Mouse (Mus musculus) activated CD4-positive, CD25-positive, alpha-beta regulatory T cell, adult 4 months (primary cell): ENCODE measurements at regions not wholly inside any gene's neighbourhood (a gene's known extent, or its start where the extent isn't known, plus 50 kb on each side); places are given as distances from the start of the nearest gene placed in this dataset.

ENCODE experiments used
- ATAC-seq: one replicate; pipeline ENCODE4 v1.8.0; 2017

GRCm38 (mm10) chr16:97234321-97234720 lies 63.8 kb upstream of the Dscam start:
- no peak for ATAC-seq

GRCm38 (mm10) chr16:97239626-97240025 lies 69.1 kb upstream of the Dscam start:
- no peak for ATAC-seq

GRCm38 (mm10) chr16:97240085-97240484 lies 69.5 kb upstream of the Dscam start:
- ATAC-seq: no peak

GRCm38 (mm10) chr16:97240859-97241360 lies 70.4 kb upstream of the Dscam start:
- no peak for ATAC-seq

- ATAC-seq: no peak
These were observed 71.1 kb upstream of the Dscam start for GRCm38 (mm10) chr16:97241639-97242038.

GRCm38 (mm10) chr16:97250488-97250887 lies 79.9 kb upstream of the Dscam start:
- no peak for ATAC-seq

GRCm38 (mm10) chr16:97252551-97252950 lies 82.0 kb upstream of the Dscam start:
- no peak for ATAC-seq

GRCm38 (mm10) chr16:97252997-97253635 lies 82.6 kb upstream of the Dscam start:
- no peak for ATAC-seq

GRCm38 (mm10) chr16:97258821-97259220 lies 88.3 kb upstream of the Dscam start:
- no peak for ATAC-seq

GRCm38 (mm10) chr16:97263451-97263850 lies 92.9 kb upstream of the Dscam start:
- no peak for ATAC-seq

- no peak for ATAC-seq
These were observed 86.0 kb upstream of the Bace2 start for GRCm38 (mm10) chr16:97270417-97271133.

- no peak for ATAC-seq
These were observed 85.3 kb upstream of the Bace2 start for GRCm38 (mm10) chr16:97271264-97271663.

- ATAC-seq: peak; percentile 94
These were observed 84.4 kb upstream of the Bace2 start for GRCm38 (mm10) chr16:97272035-97272631.

GRCm38 (mm10) chr16:97278913-97279312 lies 77.6 kb upstream of the Bace2 start:
- peak; percentile 69 for ATAC-seq

GRCm38 (mm10) chr16:97281615-97282110 lies 74.9 kb upstream of the Bace2 start:
- peak; percentile 70 for ATAC-seq

GRCm38 (mm10) chr16:97282943-97283342 lies 73.6 kb upstream of the Bace2 start:
- no peak for ATAC-seq

GRCm38 (mm10) chr16:97285886-97286447 lies 70.6 kb upstream of the Bace2 start:
- no peak for ATAC-seq

- ATAC-seq: no peak
These were observed 69.8 kb upstream of the Bace2 start for GRCm38 (mm10) chr16:97286717-97287116.

GRCm38 (mm10) chr16:97288634-97289033 lies 67.9 kb upstream of the Bace2 start:
- no peak for ATAC-seq

GRCm38 (mm10) chr16:97292484-97293048 lies 64.0 kb upstream of the Bace2 start:
- ATAC-seq: no peak

GRCm38 (mm10) chr16:97293273-97293672 lies 63.3 kb upstream of the Bace2 start:
- peak; percentile 89 for ATAC-seq

- no peak for ATAC-seq
These were observed 59.4 kb upstream of the Bace2 start for GRCm38 (mm10) chr16:97297140-97297539.
